Mouse (Mus musculus): ENCODE data around the gene Macrod1. TPM values are rescaled to one million over a fixed set of nuclear protein-coding genes. Genes with fewer than 3 reads are reported as not detected.

The Macrod1 gene
- total RNA-seq (2023), result 1 to 10 TPM; 2.9 to 5.0 TPM

DNA sequence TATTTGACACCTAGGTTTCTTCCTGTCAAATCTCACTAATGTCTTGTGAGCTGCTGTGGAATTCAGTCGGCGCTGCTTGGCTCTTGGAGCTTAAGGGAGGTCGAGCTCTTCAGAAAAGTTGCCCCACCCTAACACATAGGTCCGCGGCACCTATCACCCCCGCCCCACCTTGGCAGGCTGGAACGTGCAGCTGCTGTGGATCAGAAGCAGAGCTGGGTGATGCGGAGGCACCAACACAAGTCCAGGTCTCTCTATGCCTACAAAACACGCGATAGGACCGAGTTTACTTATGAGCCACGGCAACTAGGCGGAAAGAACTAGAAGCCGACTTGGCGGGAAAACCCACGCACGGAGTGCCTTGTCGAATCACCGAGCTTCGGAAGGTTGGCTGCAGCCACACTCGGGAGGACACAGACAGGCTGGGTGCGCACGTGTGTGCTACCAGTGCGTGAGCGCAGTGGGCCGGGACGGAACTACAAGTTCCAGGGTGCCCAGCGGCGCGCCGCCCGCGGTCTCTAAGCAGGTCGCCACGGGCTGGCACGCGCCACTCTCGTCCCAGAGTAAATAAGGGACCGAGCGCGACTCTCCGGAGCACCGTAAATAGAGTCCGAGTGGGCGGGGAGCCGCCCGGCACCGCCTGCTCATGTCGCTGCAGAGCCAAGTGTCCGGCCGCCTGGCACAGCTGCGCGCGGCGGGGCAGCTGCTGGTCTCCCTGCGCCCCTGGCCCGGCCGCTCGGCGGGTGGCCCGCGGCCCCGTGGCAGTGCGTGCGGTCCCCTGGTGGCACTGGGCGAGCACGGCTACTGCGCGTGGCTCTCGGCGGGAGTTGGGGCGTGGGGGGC lies at the start of gene Macrod1:
Gene Macrod1 (plus strand): TSS at position 563 of the 840 bp plus-strand sequence.

DNA sequence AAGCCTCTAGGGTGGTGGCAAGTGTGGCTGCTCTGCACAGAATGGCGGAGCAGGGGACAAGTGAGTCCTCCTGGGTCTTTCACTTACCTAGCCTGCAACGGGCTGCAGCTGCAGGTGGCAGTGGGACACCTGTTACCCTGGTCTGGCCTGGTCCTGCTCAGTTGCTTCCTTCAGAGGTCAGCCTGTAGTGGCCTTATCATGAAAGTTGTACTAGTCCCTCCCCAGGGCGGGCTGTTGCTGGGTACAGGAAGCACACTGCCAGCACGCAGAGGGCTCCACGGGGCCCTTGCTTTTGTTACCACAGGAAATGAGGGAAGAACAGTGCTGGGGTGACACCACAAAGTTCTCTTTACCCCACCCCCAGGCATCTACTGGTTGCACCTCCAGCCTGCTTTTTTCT lies 37.4 kb upstream of the Macrod1 start, which contains the start of gene Fermt3:
Gene Fermt3 (minus strand): TSS at position 279 of the 400 bp plus-strand sequence.

DNA sequence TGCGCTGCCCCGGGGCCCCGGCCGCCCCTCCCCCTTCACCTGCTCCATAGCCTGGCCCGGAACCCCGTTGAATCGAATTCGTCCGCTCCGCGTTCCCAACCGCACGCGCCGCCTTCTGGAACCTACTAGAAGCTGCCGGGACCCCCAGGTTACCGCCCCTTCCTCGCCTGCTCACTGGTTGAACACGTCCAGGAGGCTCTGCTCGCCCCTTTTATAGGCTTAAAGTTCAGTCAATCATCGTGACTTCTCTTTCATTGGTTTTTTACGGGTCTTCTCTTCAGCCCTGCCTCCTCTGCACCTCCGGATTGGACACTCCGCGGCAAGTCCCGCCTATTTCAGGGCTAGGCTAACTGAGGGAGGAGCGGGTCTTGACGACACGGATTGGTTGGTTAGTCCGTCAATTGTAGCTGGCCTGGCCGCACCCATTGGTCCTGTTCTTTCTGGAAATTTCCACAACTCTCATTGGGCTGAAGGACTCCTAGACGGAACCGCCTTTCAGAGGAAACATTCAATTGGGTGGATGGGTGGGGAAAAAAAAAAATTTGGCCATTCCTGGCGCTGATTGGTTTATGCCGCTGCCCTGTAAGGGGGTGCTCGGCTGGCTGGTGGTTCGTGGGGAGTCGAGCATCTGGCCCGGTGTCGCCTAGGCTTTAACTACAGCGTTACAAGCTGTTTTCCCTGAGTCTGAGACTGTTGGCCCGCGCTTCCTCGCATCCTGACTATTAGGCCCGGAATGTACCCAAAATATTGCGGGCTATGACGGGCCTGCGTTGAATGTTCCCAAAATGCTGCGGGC lies 16.6 kb upstream of the Macrod1 start, which contains the start of gene Stip1:
Gene Stip1 (minus strand): TSS at position 127 of the 796 bp plus-strand sequence.

DNA sequence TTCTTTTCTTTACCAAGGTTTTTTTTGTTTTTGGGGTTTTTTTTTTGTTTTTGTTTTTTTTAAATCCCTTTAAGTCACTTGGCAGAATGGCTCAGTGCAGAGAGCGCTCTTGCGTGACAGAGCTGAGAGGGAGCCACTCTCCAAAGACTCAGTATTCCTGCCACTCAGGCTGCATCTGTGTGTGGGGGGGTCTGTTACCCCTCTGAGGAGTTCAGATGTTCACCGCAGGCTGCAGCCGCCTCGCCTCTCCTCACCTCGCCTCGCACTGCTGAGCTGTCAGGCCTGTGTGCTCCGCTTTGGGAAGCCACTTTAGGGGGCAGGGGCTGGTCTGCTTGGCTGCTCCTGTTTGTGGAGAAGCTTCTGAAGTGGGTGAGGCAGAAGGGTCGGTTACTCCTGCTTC lies 48.9 kb downstream of the Macrod1 start, which contains the start of gene Flrt1:
Gene Flrt1 (minus strand): TSS at position 186 of the 400 bp plus-strand sequence.

DNA sequence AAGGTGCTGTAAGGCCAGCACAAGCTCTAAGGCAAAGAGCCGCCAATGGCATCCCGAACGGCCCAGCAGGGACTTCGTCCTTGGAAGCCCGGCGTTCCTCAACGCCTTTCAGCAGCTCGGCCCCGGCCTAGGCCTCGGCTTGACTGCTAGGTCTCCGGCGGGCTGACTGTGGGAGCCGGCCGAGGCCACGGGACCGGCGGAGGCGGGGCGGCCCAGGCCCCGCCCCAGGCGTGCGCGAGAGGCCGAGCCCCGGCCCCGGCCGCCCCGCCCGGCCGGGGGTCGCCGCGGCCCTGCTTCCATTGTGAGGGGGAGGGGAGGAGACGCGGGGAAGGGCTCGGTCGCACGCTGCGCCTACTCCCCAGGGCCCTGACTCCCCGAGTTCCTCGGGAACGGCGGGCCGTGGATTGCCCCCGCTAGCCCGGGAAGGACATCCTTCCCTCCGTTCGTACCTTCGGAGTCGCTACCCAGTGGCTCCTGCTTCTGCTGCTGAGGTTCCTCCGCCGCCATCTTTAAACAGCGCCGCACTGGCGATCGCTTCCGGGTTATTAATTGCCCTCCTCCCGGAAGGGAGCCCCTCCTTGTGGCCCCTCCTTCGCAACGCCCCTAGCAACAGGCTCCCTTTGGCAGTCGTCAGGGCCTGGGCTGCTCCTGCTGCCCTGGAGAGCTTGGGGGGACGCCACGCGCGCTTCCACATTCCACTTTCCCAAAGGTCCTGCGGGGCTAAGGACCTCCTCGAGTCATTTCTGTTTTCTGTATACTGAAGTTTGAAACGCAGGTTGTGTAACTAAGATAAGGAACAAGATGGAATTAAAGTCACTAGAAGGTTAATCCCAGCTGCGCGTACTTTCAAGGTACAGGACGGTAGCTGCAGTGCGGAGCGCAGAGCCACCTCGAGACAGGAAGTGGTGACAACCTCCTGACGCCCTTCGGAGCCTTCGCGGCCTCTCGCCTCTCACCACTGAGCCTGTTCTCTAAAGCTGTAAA lies 149.4 kb downstream of the Macrod1 start, which contains the start of gene Otub1:
Gene Otub1 (minus strand): TSS at position 564 of the 984 bp plus-strand sequence.

DNA sequence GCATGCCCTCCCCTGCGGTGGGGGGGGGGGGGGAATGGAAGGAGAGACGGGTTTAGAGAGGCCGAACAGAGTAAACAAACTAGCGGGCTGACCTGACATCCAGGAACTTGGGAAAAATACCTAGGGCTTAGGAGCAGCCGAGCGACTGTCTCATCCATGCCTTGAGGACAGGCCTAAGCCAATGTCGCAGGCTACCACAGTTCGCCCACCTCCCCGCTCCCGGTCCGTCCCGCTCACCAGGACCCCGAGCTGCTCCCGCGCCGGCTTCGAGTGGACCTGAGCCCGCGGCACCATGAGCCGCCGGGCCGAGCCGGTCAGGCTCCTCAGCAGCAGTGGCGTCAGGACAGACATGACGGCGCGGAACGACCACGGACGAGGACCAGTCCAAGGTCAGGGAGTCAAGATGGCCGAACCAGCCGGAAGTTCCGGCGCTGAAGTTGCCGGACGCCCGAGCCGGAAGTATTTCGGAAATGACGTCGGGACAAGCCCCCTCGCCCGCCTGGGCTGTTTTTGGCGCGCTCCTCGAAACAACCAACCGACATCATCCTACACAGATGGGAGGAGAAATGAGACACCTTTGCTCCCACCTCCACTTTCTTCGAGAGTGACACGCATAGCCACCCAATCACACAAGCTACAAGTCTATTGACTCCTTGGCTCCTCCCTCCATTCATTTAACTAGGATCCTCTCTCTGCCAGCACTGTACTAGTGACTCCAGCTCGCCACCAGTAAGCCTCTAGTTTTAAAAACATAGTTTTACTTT lies 160.7 kb downstream of the Macrod1 start, which contains the start of gene Cox8a:
Gene Cox8a (minus strand): TSS at position 455 of the 764 bp plus-strand sequence.

DNA sequence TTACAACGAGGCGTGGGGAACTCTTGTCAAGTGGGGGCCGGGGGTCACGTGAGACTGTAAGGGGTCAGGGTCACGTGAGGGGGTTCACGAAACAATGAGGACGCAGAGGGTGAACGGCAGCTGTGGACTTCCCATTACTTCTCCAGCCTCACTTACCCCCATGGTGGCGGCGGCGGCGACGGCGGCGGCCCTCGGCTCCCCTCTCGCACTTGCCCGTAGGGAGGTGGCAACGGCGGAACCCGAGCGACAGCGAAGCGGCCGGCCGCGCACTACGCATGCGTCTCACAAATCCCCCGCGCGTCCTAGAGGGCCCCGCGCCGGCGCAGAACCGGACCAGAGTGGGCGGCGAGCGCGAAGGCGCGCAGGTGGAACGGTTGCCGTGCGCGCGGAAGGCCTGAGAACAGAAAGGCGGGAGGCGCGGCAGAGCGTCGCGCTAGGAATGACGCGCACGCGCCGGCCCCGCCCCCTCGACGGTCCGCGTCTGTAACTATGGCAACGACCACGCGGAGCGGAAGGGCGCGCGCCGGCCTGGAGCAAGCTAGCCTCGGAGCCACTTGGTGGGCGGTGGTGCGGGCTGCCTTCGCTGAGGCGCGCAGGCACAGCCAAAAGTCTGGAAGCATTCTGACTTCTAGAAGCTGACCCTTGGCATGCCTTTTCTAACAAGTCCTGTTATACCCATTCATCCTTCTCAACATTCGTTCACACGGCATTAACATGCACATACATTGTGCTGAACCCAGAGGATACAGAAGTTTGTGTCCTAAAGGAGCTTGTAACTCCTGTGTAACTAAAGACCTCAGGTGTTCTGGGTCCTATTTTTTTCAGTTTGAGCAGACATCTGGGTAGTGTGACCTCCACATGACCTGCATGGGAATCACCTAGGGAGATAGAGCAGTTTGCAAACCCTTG lies 184.4 kb downstream of the Macrod1 start, which contains the start of gene Naa40:
Gene Naa40 (minus strand): TSS at position 402 of the 909 bp plus-strand sequence.

Other genes starting within 250 kb of the Macrod1 start
- gene Rps6ka4, start 216.2 kb upstream of the Macrod1 start, total RNA-seq (2023), result 10 to 100 TPM; 30.8 to 32.2 TPM
- gene Ccdc88b, start 198.6 kb upstream of the Macrod1 start, total RNA-seq (2023), result 100 to 1,000 TPM; 119 to 124 TPM
- 100 to 1,000 TPM; 105 to 114 TPM for gene Trmt112, start 147.1 kb upstream of the Macrod1 start, total RNA-seq (2023)
- 1,000 to 10,000 TPM; 1,283 to 1,316 TPM for gene Prdx5, start 146.7 kb upstream of the Macrod1 start, total RNA-seq (2023)
- 10 to 100 TPM; 34.8 to 41.5 TPM for gene Esrra, start 135.0 kb upstream of the Macrod1 start, total RNA-seq (2023)
- gene Catsperz, start 131.4 kb upstream of the Macrod1 start, total RNA-seq (2023), result not detected
- not detected for gene Kcnk4, start 122.3 kb upstream of the Macrod1 start, total RNA-seq (2023)
- 10 to 100 TPM; 21.3 to 26.7 TPM for gene Bad, start 114.9 kb upstream of the Macrod1 start, total RNA-seq (2023)
- 10 to 100 TPM; 23.4 to 25.1 TPM for gene Gpr137, start 114.3 kb upstream of the Macrod1 start, total RNA-seq (2023)
- gene Ppp1r14b, start 81.8 kb upstream of the Macrod1 start, total RNA-seq (2023), result 10 to 100 TPM; 45.4 to 53.1 TPM
- gene Plcb3, start 80.3 kb upstream of the Macrod1 start, total RNA-seq (2023), result 10 to 100 TPM; 22.2 to 30.1 TPM
- 10 to 100 TPM; 36.1 to 37.4 TPM for gene Fkbp2, start 76.3 kb upstream of the Macrod1 start, total RNA-seq (2023)
- gene Vegfb, start 69.2 kb upstream of the Macrod1 start, total RNA-seq (2023), result 10 to 100 TPM in 1 of 2 experiments, 1 to 10 TPM in 1; 8.6 to 11.5 TPM
- 10 to 100 TPM; 23.5 to 25.0 TPM for gene Dnajc4, start 64.2 kb upstream of the Macrod1 start, total RNA-seq (2023)
- gene Nudt22, start 60.7 kb upstream of the Macrod1 start, total RNA-seq (2023), result 10 to 100 TPM; 16.1 to 19.1 TPM
- 1 to 10 TPM; 1.3 to 1.9 TPM for gene Trpt1, start 60.7 kb upstream of the Macrod1 start, total RNA-seq (2023)
- 100 to 1,000 TPM; 229 to 231 TPM for gene Fermt3, start 37.3 kb upstream of the Macrod1 start, total RNA-seq (2023)
- 10 to 100 TPM; 54.3 to 64.7 TPM for gene Stip1, start 16.8 kb upstream of the Macrod1 start, total RNA-seq (2023)
- gene Flrt1, start 48.9 kb downstream of the Macrod1 start, total RNA-seq (2023), result not detected
- 10 to 100 TPM; 62.1 to 70.6 TPM for gene Otub1, start 149.5 kb downstream of the Macrod1 start, total RNA-seq (2023)
- 100 to 1,000 TPM; 332 to 337 TPM for gene Cox8a, start 160.8 kb downstream of the Macrod1 start, total RNA-seq (2023)
- gene Naa40, start 184.4 kb downstream of the Macrod1 start, total RNA-seq (2023), result 10 to 100 TPM; 24.4 to 25.9 TPM
- gene Rcor2, start 210.5 kb downstream of the Macrod1 start, total RNA-seq (2023), result under 1 TPM; 0.73 to 0.85 TPM